25 mouse cellular contexts compared by ENCODE assay signal in genomic region chr6:14885199-14885598, GRCm38 (mm10). TPM values are rescaled to one million over a fixed set of nuclear protein-coding genes. Genes with fewer than 3 reads are reported as not detected.
DNase-seq lines count a peak whose midpoint lies in the region; ATAC-seq and TF ChIP-seq lines count a peak whose summit lies in the region.
"Had no signal": no experiment of that assay in that cellular context is flagged by ENCODE, and none has a peak within 500 bp of the region (broad histone marks: within the 10 kb centered on the region; RNA-seq: fewer than 3 reads in every experiment).

No protein-coding gene starts in this region.

- no peaks in the 10 kb centered on the region for H3K36me3 ChIP-seq in forebrain, embryonic 11.5 days (ENCODE audit: control insufficient read depth, insufficient read depth, low read length)
- H3K36me3 ChIP-seq in forebrain, embryonic 10.5 days (replicated peaks) = no peaks in the 10 kb centered on the region
- no peaks in the 10 kb centered on the region for H3K36me3 ChIP-seq in midbrain, embryonic 12.5 days
- no peaks in the 10 kb centered on the region for H3K36me3 ChIP-seq in midbrain, postnatal 0 days (ENCODE audit: insufficient read depth, low read length)
- H3K36me3 ChIP-seq in midbrain, embryonic 14.5 days (ENCODE audit: control insufficient read depth, insufficient read depth, low read length) = no peaks in the 10 kb centered on the region
- H3K36me3 ChIP-seq: embryonic facial prominence, embryonic 12.5 days; G1E; heart, embryonic 13.5 days; hindbrain, embryonic 12.5 days had no signal

- H3K4me1 ChIP-seq in forebrain, embryonic 11.5 days (replicated peaks; ENCODE audit: control insufficient read depth, insufficient read depth, low read length) = no peaks in the 10 kb centered on the region
- H3K4me1 ChIP-seq in forebrain, embryonic 10.5 days = no peaks in the 10 kb centered on the region
- no peaks in the 10 kb centered on the region for H3K4me1 ChIP-seq in midbrain, embryonic 12.5 days
- H3K4me1 ChIP-seq in midbrain, postnatal 0 days (ENCODE audit: insufficient read depth, low read length) = no peaks in the 10 kb centered on the region
- H3K4me1 ChIP-seq in midbrain, embryonic 14.5 days (ENCODE audit: control insufficient read depth, insufficient read depth, low read length) = no peaks in the 10 kb centered on the region
- H3K4me1 ChIP-seq: embryonic facial prominence, embryonic 12.5 days; heart, embryonic 13.5 days; hindbrain, embryonic 12.5 days had no signal

- H3K9ac ChIP-seq in forebrain, embryonic 11.5 days (ENCODE audit: low read length) = no peak overlapping the region
- no peak overlapping the region for H3K9ac ChIP-seq in midbrain, embryonic 12.5 days (replicated peaks)
- H3K9ac ChIP-seq in midbrain, postnatal 0 days (replicated peaks; ENCODE audit: low read length, poor library complexity, severe bottlenecking) = no peak overlapping the region
- H3K9ac ChIP-seq in midbrain, embryonic 14.5 days (replicated peaks; ENCODE audit: low read length) = no peak overlapping the region
- H3K9ac ChIP-seq: embryonic facial prominence, embryonic 12.5 days; heart, embryonic 13.5 days; hindbrain, embryonic 12.5 days had no signal

- H3K4me3 ChIP-seq in forebrain, embryonic 11.5 days (ENCODE audit: low read depth, low read length) = no peak overlapping the region
- no peak overlapping the region for H3K4me3 ChIP-seq in forebrain, embryonic 10.5 days
- H3K4me3 ChIP-seq in midbrain, embryonic 12.5 days = no peak overlapping the region
- H3K4me3 ChIP-seq in midbrain, postnatal 0 days (ENCODE audit: low read depth, low read length) = no peak overlapping the region
- H3K4me3 ChIP-seq in midbrain, embryonic 14.5 days (replicated peaks; ENCODE audit: low read depth, low read length) = no peak overlapping the region
- H3K4me3 ChIP-seq: embryonic facial prominence, embryonic 12.5 days; heart, embryonic 13.5 days; hindbrain, embryonic 12.5 days had no signal

- ATAC-seq in forebrain, embryonic 11.5 days (replicated peaks; ENCODE audit: low FRiP score) = 0 out of 2 replicates have a peak, but pooled peaks have one; percentile 33
- peak; percentile 76 for ATAC-seq in midbrain, embryonic 12.5 days (ENCODE audit: low FRiP score, low read depth)
- ATAC-seq in midbrain, postnatal 0 days (ENCODE audit: low FRiP score) = no peak
- peak; percentile 60 for ATAC-seq in midbrain, embryonic 14.5 days (ENCODE audit: low FRiP score, low TSS enrichment)
- ATAC-seq: CD4-positive, CD25-positive, alpha-beta regulatory T cell, adult 4 months; hindbrain, embryonic 16.5 days; inflammation-experienced regulatory T-cells, adult 6 months had no signal

- no peak overlapping the region for H3K27ac ChIP-seq in forebrain, embryonic 11.5 days (ENCODE audit: low read depth, low read length)
- no peak overlapping the region for H3K27ac ChIP-seq in forebrain, embryonic 10.5 days
- no peak overlapping the region for H3K27ac ChIP-seq in midbrain, embryonic 12.5 days (replicated peaks)
- no peak overlapping the region for H3K27ac ChIP-seq in midbrain, postnatal 0 days (ENCODE audit: low read depth, low read length)
- no peak overlapping the region for H3K27ac ChIP-seq in midbrain, embryonic 14.5 days (replicated peaks; ENCODE audit: low read depth, low read length)
- H3K27ac ChIP-seq: embryonic facial prominence, embryonic 12.5 days; heart, embryonic 13.5 days; hindbrain, embryonic 12.5 days had no signal

- H3K9me3 ChIP-seq in forebrain, embryonic 11.5 days (ENCODE audit: control insufficient read depth, low read length) = no peaks in the 10 kb centered on the region
- no peaks in the 10 kb centered on the region for H3K9me3 ChIP-seq in forebrain, embryonic 10.5 days
- H3K9me3 ChIP-seq in midbrain, embryonic 12.5 days = no peaks in the 10 kb centered on the region
- no peaks in the 10 kb centered on the region for H3K9me3 ChIP-seq in midbrain, postnatal 0 days (ENCODE audit: low read length)
- H3K9me3 ChIP-seq in midbrain, embryonic 14.5 days (ENCODE audit: control insufficient read depth, low read length) = no peaks in the 10 kb centered on the region
- H3K9me3 ChIP-seq: embryonic facial prominence, embryonic 12.5 days; G1E; heart, embryonic 13.5 days; hindbrain, embryonic 12.5 days had no signal

- no peak for TF ChIP-seq CTCF in midbrain, postnatal 0 days (IDR thresholded peaks at IDR 0.05)

- no peak overlapping the region for H3K4me2 ChIP-seq in forebrain, embryonic 11.5 days (ENCODE audit: low read depth, low read length, severe bottlenecking)
- no peak overlapping the region for H3K4me2 ChIP-seq in midbrain, embryonic 12.5 days (replicated peaks)
- no peak overlapping the region for H3K4me2 ChIP-seq in midbrain, postnatal 0 days (ENCODE audit: low read depth, low read length, poor library complexity, severe bottlenecking)
- H3K4me2 ChIP-seq in midbrain, embryonic 14.5 days (ENCODE audit: low read length) = no peak overlapping the region
- H3K4me2 ChIP-seq: embryonic facial prominence, embryonic 12.5 days; heart, embryonic 13.5 days; hindbrain, embryonic 12.5 days had no signal

- no peaks in the 10 kb centered on the region for H3K27me3 ChIP-seq in forebrain, embryonic 11.5 days (ENCODE audit: control insufficient read depth, insufficient read depth, low read length)
- H3K27me3 ChIP-seq in forebrain, embryonic 10.5 days (ENCODE audit: poor library complexity, severe bottlenecking) = no peaks in the 10 kb centered on the region
- no peaks in the 10 kb centered on the region for H3K27me3 ChIP-seq in midbrain, embryonic 12.5 days
- H3K27me3 ChIP-seq in midbrain, postnatal 0 days (ENCODE audit: insufficient read depth, low read length) = no peaks in the 10 kb centered on the region
- no peaks in the 10 kb centered on the region for H3K27me3 ChIP-seq in midbrain, embryonic 14.5 days (ENCODE audit: control insufficient read depth, insufficient read depth, low read length)
- H3K27me3 ChIP-seq: embryonic facial prominence, embryonic 12.5 days; heart, embryonic 13.5 days; hindbrain, embryonic 12.5 days had no signal

- no peak for DNase-seq in forebrain, embryonic 11.5 days (ENCODE audit: low spot score)
- DNase-seq in forebrain, embryonic 10.5 days (ENCODE audit: extremely low spot score, low spot score) = no peak
- DNase-seq in midbrain, postnatal 0 days (ENCODE audit: low spot score) = no peak
- peak; percentile 32 for DNase-seq in midbrain, embryonic 14.5 days
- no peak for DNase-seq in kidney, adult 8-10 months
- DNase-seq in spleen, postnatal 36 days (ENCODE audit: low spot score in 2 of 2) = no peak
- DNase-seq: adrenal gland, adult 8-10 months; adrenal gland, postnatal 36 days; B cell, adult 2 months; cerebellum, adult 11 months; cerebellum, adult 8-10 months; cerebellum, postnatal 14 days; embryo, embryonic 11 days; gastrocnemius, postnatal 36 days; heart, adult 11 months; heart, postnatal 36 days had no signal

RNA-seq across cellular contexts. Expression of gene Foxp2, which starts 15.9 kb away (rescaled TPM):
- polyA plus RNA-seq in forebrain, embryonic 11.5 days (2014; fragmentation: Nextera tagmentation; extraction: Ambion mirVana) = 33.2 and 33.5 TPM in 2 replicates
- 18.2 and 19.0 TPM in 2 replicates for polyA plus RNA-seq in forebrain, embryonic 10.5 days (2016; fragmentation: Nextera tagmentation; extraction: Ambion mirVana)
- polyA plus RNA-seq in midbrain, embryonic 12.5 days (2016; fragmentation: Nextera tagmentation; extraction: Ambion mirVana) = 48.3 and 62.0 TPM in 2 replicates
- total RNA-seq in midbrain, postnatal 0 days (2014; rRNA removed) = 103 and 113 TPM in 2 replicates
- polyA plus RNA-seq in midbrain, postnatal 0 days (2015; fragmentation: Nextera tagmentation; extraction: Ambion mirVana) = 69.5 and 71.4 TPM in 2 replicates
- 102 and 106 TPM in 2 replicates for polyA plus RNA-seq in midbrain, embryonic 14.5 days (2014; fragmentation: Nextera tagmentation; extraction: Ambion mirVana)
- total RNA-seq: common myeloid progenitor, adult 5-6 weeks had no signal
- polyA plus RNA-seq: G1E had no signal
